Mouse (Mus musculus): ENCODE data around the gene Apom. TPM values are rescaled to one million over a fixed set of nuclear protein-coding genes. Genes with fewer than 3 reads are reported as not detected.

Gene Apom
- polyA plus RNA-seq, 1 experiment from 2014 or later = 0.56 TPM

GRCm38 (mm10) chr17:35153931-35154330 is 22.1 kb upstream of the Apom start:
- ATAC-seq = no peak
- WGBS = 93% methylated on average over 4 of the region's 4 CpGs
- Histone ChIP-seq H3K9ac (replicated peaks; ENCODE audit: low read depth, low read length) (no peak overlapping the region), H3K4me1 (replicated peaks; ENCODE audit: control insufficient read depth, insufficient read depth, low read length) (no peaks in the 10 kb centered on the region), H3K9me3 (ENCODE audit: control insufficient read depth, low read length) (no peaks in the 10 kb centered on the region), H3K27ac (ENCODE audit: low read length) (no peak overlapping the region), H3K4me3 (replicated peaks; ENCODE audit: low read length) (no peak overlapping the region), H3K4me2 (ENCODE audit: low read length) (no peak overlapping the region), H3K27me3 (replicated peaks; ENCODE audit: control insufficient read depth, insufficient read depth, low read length) (no peaks in the 10 kb centered on the region), H3K36me3 (ENCODE audit: control insufficient read depth, insufficient read depth) (peaks cover 90% of the 10 kb centered on the region)

- no peak for ATAC-seq
- Histone ChIP-seq H3K27me3 (replicated peaks; ENCODE audit: control insufficient read depth, insufficient read depth, low read length) (no peaks in the 10 kb centered on the region), H3K9ac (replicated peaks; ENCODE audit: low read depth, low read length) (no peak overlapping the region), H3K27ac (ENCODE audit: low read length) (no peak overlapping the region), H3K4me1 (replicated peaks; ENCODE audit: control insufficient read depth, insufficient read depth, low read length) (no peaks in the 10 kb centered on the region), H3K9me3 (ENCODE audit: control insufficient read depth, low read length) (no peaks in the 10 kb centered on the region), H3K36me3 (ENCODE audit: control insufficient read depth, insufficient read depth) (peaks cover 90% of the 10 kb centered on the region), H3K4me3 (replicated peaks; ENCODE audit: low read length) (no peak overlapping the region), H3K4me2 (ENCODE audit: low read length) (no peak overlapping the region)
- 86% methylated on average over 9 of the region's 9 CpGs for WGBS
These were observed 21.2 kb upstream of the Apom start for GRCm38 (mm10) chr17:35153077-35153476.

GRCm38 (mm10) chr17:35152121-35152520 is 20.3 kb upstream of the Apom start:
- H3K27me3 ChIP-seq (replicated peaks; ENCODE audit: control insufficient read depth, insufficient read depth, low read length) = no peaks in the 10 kb centered on the region
- no peak for ATAC-seq
- no peak overlapping the region for H3K4me2 ChIP-seq (ENCODE audit: low read length)
- WGBS = 93% methylated on average over 4 of the region's 4 CpGs
- H3K36me3 ChIP-seq (ENCODE audit: control insufficient read depth, insufficient read depth) = peaks cover 87% of the 10 kb centered on the region
- H3K4me3 ChIP-seq (replicated peaks; ENCODE audit: low read length) = no peak overlapping the region
- H3K9me3 ChIP-seq (ENCODE audit: control insufficient read depth, low read length) = no peaks in the 10 kb centered on the region
- no peak overlapping the region for H3K27ac ChIP-seq (ENCODE audit: low read length)
- H3K9ac ChIP-seq (replicated peaks; ENCODE audit: low read depth, low read length) = no peak overlapping the region
- no peaks in the 10 kb centered on the region for H3K4me1 ChIP-seq (replicated peaks; ENCODE audit: control insufficient read depth, insufficient read depth, low read length)

- Histone ChIP-seq H3K9me3 (ENCODE audit: control insufficient read depth, low read length) (no peaks in the 10 kb centered on the region), H3K27me3 (replicated peaks; ENCODE audit: control insufficient read depth, insufficient read depth, low read length) (no peaks in the 10 kb centered on the region), H3K27ac (ENCODE audit: low read length) (no peak overlapping the region), H3K9ac (replicated peaks; ENCODE audit: low read depth, low read length) (no peak overlapping the region), H3K4me3 (replicated peaks; ENCODE audit: low read length) (no peak overlapping the region), H3K4me1 (replicated peaks; ENCODE audit: control insufficient read depth, insufficient read depth, low read length) (no peaks in the 10 kb centered on the region), H3K36me3 (ENCODE audit: control insufficient read depth, insufficient read depth) (peaks cover 87% of the 10 kb centered on the region), H3K4me2 (ENCODE audit: low read length) (no peak overlapping the region)
- 64% methylated on average over 5 of the region's 5 CpGs for WGBS
- ATAC-seq = peak; percentile 11; the same call in 1 of the 2 replicates
These were observed 16.2 kb upstream of the Apom start for GRCm38 (mm10) chr17:35147922-35148639.

- Histone ChIP-seq H3K27ac (ENCODE audit: low read length) (no peak overlapping the region), H3K4me2 (ENCODE audit: low read length) (no peak overlapping the region), H3K4me1 (replicated peaks; ENCODE audit: control insufficient read depth, insufficient read depth, low read length) (no peaks in the 10 kb centered on the region), H3K36me3 (ENCODE audit: control insufficient read depth, insufficient read depth) (peaks cover 87% of the 10 kb centered on the region), H3K27me3 (replicated peaks; ENCODE audit: control insufficient read depth, insufficient read depth, low read length) (no peaks in the 10 kb centered on the region), H3K9me3 (ENCODE audit: control insufficient read depth, low read length) (no peaks in the 10 kb centered on the region), H3K4me3 (replicated peaks; ENCODE audit: low read length) (no peak overlapping the region), H3K9ac (replicated peaks; ENCODE audit: low read depth, low read length) (no peak overlapping the region)
- no peak for ATAC-seq
- 70% methylated on average over 3 of the region's 3 CpGs for WGBS
These were observed 15.5 kb upstream of the Apom start for GRCm38 (mm10) chr17:35147348-35147747.

- no peak overlapping the region for H3K27ac ChIP-seq (ENCODE audit: low read length)
These were observed 14.3 kb upstream of the Apom start for GRCm38 (mm10) chr17:35146139-35146538.

GRCm38 (mm10) chr17:35141971-35142370 is 10.1 kb upstream of the Apom start:
- WGBS = 95% methylated on average over 6 of the region's 6 CpGs
- H3K4me1 ChIP-seq (replicated peaks; ENCODE audit: control insufficient read depth, insufficient read depth, low read length) = peaks cover 19% of the 10 kb centered on the region
- no peak for ATAC-seq
- H3K27me3 ChIP-seq (replicated peaks; ENCODE audit: control insufficient read depth, insufficient read depth, low read length) = no peaks in the 10 kb centered on the region
- H3K36me3 ChIP-seq (ENCODE audit: control insufficient read depth, insufficient read depth) = peaks cover 74% of the 10 kb centered on the region
- no peak overlapping the region for H3K4me2 ChIP-seq (ENCODE audit: low read length)
- H3K4me3 ChIP-seq (replicated peaks; ENCODE audit: low read length) = no peak overlapping the region
- no peak overlapping the region for H3K27ac ChIP-seq (ENCODE audit: low read length)
- no peak overlapping the region for H3K9ac ChIP-seq (replicated peaks; ENCODE audit: low read depth, low read length)
- H3K9me3 ChIP-seq (ENCODE audit: control insufficient read depth, low read length) = no peaks in the 10 kb centered on the region

More at GRCm38 (mm10) chr17:35146139-35146538, 14.3 kb upstream of the Apom start:
- no peaks in the 10 kb centered on the region for H3K9me3 ChIP-seq (ENCODE audit: control insufficient read depth, low read length)
- ATAC-seq = no peak
- WGBS = 84% methylated on average over 5 of the region's 5 CpGs
- no peak overlapping the region for H3K9ac ChIP-seq (replicated peaks; ENCODE audit: low read depth, low read length)
- H3K27me3 ChIP-seq (replicated peaks; ENCODE audit: control insufficient read depth, insufficient read depth, low read length) = no peaks in the 10 kb centered on the region
- no peaks in the 10 kb centered on the region for H3K4me1 ChIP-seq (replicated peaks; ENCODE audit: control insufficient read depth, insufficient read depth, low read length)
- H3K4me3 ChIP-seq (replicated peaks; ENCODE audit: low read length) = no peak overlapping the region
- H3K4me2 ChIP-seq (ENCODE audit: low read length) = no peak overlapping the region
- peaks cover 88% of the 10 kb centered on the region for H3K36me3 ChIP-seq (ENCODE audit: control insufficient read depth, insufficient read depth)

- Histone ChIP-seq H3K27ac (ENCODE audit: low read length) (no peak overlapping the region), H3K9ac (replicated peaks; ENCODE audit: low read depth, low read length) (no peak overlapping the region), H3K4me2 (ENCODE audit: low read length) (no peak overlapping the region), H3K27me3 (replicated peaks; ENCODE audit: control insufficient read depth, insufficient read depth, low read length) (no peaks in the 10 kb centered on the region), H3K36me3 (ENCODE audit: control insufficient read depth, insufficient read depth) (peaks cover 62% of the 10 kb centered on the region), H3K4me1 (replicated peaks; ENCODE audit: control insufficient read depth, insufficient read depth, low read length) (peaks cover 27% of the 10 kb centered on the region), H3K9me3 (ENCODE audit: control insufficient read depth, low read length) (no peaks in the 10 kb centered on the region), H3K4me3 (replicated peaks; ENCODE audit: low read length) (no peak overlapping the region)
- no peak for ATAC-seq
- WGBS = 80% methylated on average over 16 of the region's 16 CpGs
These were observed 8.7 kb upstream of the Apom start for GRCm38 (mm10) chr17:35140490-35140996.

GRCm38 (mm10) chr17:35139269-35139668 is 7.4 kb upstream of the Apom start:
- ATAC-seq = no peak
- WGBS = 93% methylated on average over 3 of the region's 3 CpGs
- Histone ChIP-seq H3K9me3 (ENCODE audit: control insufficient read depth, low read length) (no peaks in the 10 kb centered on the region), H3K9ac (replicated peaks; ENCODE audit: low read depth, low read length) (no peak overlapping the region), H3K4me3 (replicated peaks; ENCODE audit: low read length) (no peak overlapping the region), H3K27ac (ENCODE audit: low read length) (no peak overlapping the region), H3K27me3 (replicated peaks; ENCODE audit: control insufficient read depth, insufficient read depth, low read length) (no peaks in the 10 kb centered on the region), H3K4me2 (ENCODE audit: low read length) (no peak overlapping the region), H3K4me1 (replicated peaks; ENCODE audit: control insufficient read depth, insufficient read depth, low read length) (peaks cover 27% of the 10 kb centered on the region), H3K36me3 (ENCODE audit: control insufficient read depth, insufficient read depth) (peaks cover 49% of the 10 kb centered on the region)
